Mouse (Mus musculus) embryonic facial prominence, embryonic 11.5 days (tissue): ENCODE measurements at regions not wholly inside any gene's neighbourhood (a gene's known extent, or its start where the extent isn't known, plus 50 kb on each side); places are given as distances from the start of the nearest gene placed in this dataset.

Experiments used
- ATAC-seq: fragments of 200-750 bp; cut with Nextera tagmentation; replicated peaks from 2 replicates; pipeline ENCODE4 v1.8.0; 2017; ENCODE audit warnings: low read depth; ENCODE audit not compliant: insufficient number of reproducible peaks, low FRiP score, low TSS enrichment
- DNase-seq: peaks from one replicate; pipeline ENCODE4 v3.0.0-alpha.2; 2015; ENCODE audit warnings: low spot score
- H3K27ac ChIP-seq: fragments of 300-500 bp; sonication (generic); replicated peaks from 2 replicates; pipeline ENCODE4 v1.5.1; 2014; ENCODE audit warnings: mild to moderate bottlenecking, low read depth, low read length, control low read depth
- H3K27me3 ChIP-seq: fragments of 300-500 bp; sonication (generic); 2 replicates; pipeline ENCODE4 v1.6.1; 2014; ENCODE audit warnings: mild to moderate bottlenecking, low read length, moderate library complexity, mixed read lengths; ENCODE audit not compliant: control insufficient read depth, insufficient read depth
- H3K36me3 ChIP-seq: fragments of 300-500 bp; sonication (generic); replicated peaks from 2 replicates; pipeline ENCODE4 v1.6.1; 2014; ENCODE audit warnings: low read depth, mild to moderate bottlenecking, low read length, moderate library complexity, mixed read lengths; ENCODE audit not compliant: control insufficient read depth, insufficient read depth
- H3K4me1 ChIP-seq: fragments of 300-500 bp; sonication (generic); 2 replicates; pipeline ENCODE4 v1.6.1; 2014; ENCODE audit warnings: low read length, mixed read lengths; ENCODE audit not compliant: control insufficient read depth, insufficient read depth
- H3K4me2 ChIP-seq: fragments of 300-500 bp; sonication (generic); 2 replicates; pipeline ENCODE4 v1.6.1; 2014; ENCODE audit warnings: low read depth, mild to moderate bottlenecking, control low read depth, low read length, moderate library complexity
- H3K4me3 ChIP-seq: fragments of 300-500 bp; sonication (generic); 2 replicates; pipeline ENCODE4 v1.5.1; 2014; ENCODE audit warnings: low read depth, low read length, control low read depth
- H3K9ac ChIP-seq: fragments of 300-500 bp; sonication (generic); replicated peaks from 2 replicates; pipeline ENCODE4 v1.6.1; 2014; ENCODE audit warnings: mild to moderate bottlenecking, control low read depth, low read length
- H3K9me3 ChIP-seq: fragments of 300-500 bp; sonication (generic); replicated peaks from 2 replicates; pipeline ENCODE4 v1.6.1; 2016; ENCODE audit warnings: mild to moderate bottlenecking, low read length, inconsistent platforms, mixed read lengths; ENCODE audit not compliant: control insufficient read depth
- WGBS: fragments of 180-500 bp; shearing (Covaris S2); extraction: QIAGEN DNeasy Blood & Tissue Kit; methylation state at CpG from one replicate; pipeline ENCODE4 v1.1.7; 2014; 5-methylcytosine and 5-hydroxymethylcytosine counted together

GRCm38 (mm10) chr8:11145251-11145650 lies 137.0 kb upstream of the Irs2 start:
- Histone ChIP-seq H3K27me3 (no peaks in the 10 kb centered on the region), H3K9me3 (no peaks in the 10 kb centered on the region), H3K4me1 (no peaks in the 10 kb centered on the region), H3K27ac (no peak overlapping the region), H3K4me3 (no peak overlapping the region), H3K9ac (no peak overlapping the region), H3K4me2 (no peak overlapping the region), H3K36me3 (no peaks in the 10 kb centered on the region)
- DNase-seq (no peak), ATAC-seq (no peak)
- 84% methylated on average over 3 of the region's 3 CpGs for WGBS

GRCm38 (mm10) chr8:11140566-11140965 lies 132.3 kb upstream of the Irs2 start:
- no peak for ATAC-seq
- Histone ChIP-seq H3K4me3 (no peak overlapping the region), H3K4me1 (no peaks in the 10 kb centered on the region), H3K27me3 (no peaks in the 10 kb centered on the region), H3K9ac (no peak overlapping the region), H3K9me3 (no peaks in the 10 kb centered on the region), H3K27ac (no peak overlapping the region), H3K36me3 (no peaks in the 10 kb centered on the region), H3K4me2 (no peak overlapping the region)
- no peak for DNase-seq
- 92% methylated on average over 1 of the region's 1 CpGs for WGBS

GRCm38 (mm10) chr8:11139294-11139693 lies 131.0 kb upstream of the Irs2 start:
- 85% methylated on average over 2 of the region's 2 CpGs for WGBS
- Histone ChIP-seq H3K4me1 (no peaks in the 10 kb centered on the region), H3K9ac (no peak overlapping the region), H3K4me3 (no peak overlapping the region), H3K36me3 (no peaks in the 10 kb centered on the region), H3K27me3 (no peaks in the 10 kb centered on the region), H3K9me3 (no peaks in the 10 kb centered on the region), H3K27ac (no peak overlapping the region), H3K4me2 (no peak overlapping the region)
- no peak for ATAC-seq
- no peak for DNase-seq

- Histone ChIP-seq H3K4me3 (no peak overlapping the region), H3K27ac (no peak overlapping the region), H3K9ac (no peak overlapping the region), H3K36me3 (no peaks in the 10 kb centered on the region), H3K4me1 (no peaks in the 10 kb centered on the region), H3K9me3 (no peaks in the 10 kb centered on the region), H3K27me3 (no peaks in the 10 kb centered on the region), H3K4me2 (no peak overlapping the region)
- 92% methylated on average over 5 of the region's 5 CpGs for WGBS
- ATAC-seq (no peak), DNase-seq (no peak)
Measured at GRCm38 (mm10) chr8:11138302-11139020, 130.2 kb upstream of the Irs2 start.

GRCm38 (mm10) chr8:11136566-11136965 lies 128.3 kb upstream of the Irs2 start:
- Histone ChIP-seq H3K9ac (no peak overlapping the region), H3K36me3 (no peaks in the 10 kb centered on the region), H3K27me3 (no peaks in the 10 kb centered on the region), H3K9me3 (no peaks in the 10 kb centered on the region), H3K27ac (no peak overlapping the region), H3K4me2 (no peak overlapping the region), H3K4me3 (no peak overlapping the region), H3K4me1 (no peaks in the 10 kb centered on the region)
- DNase-seq (no peak), ATAC-seq (no peak)
- 72% methylated on average over 4 of the region's 4 CpGs for WGBS

GRCm38 (mm10) chr8:11135135-11135534 lies 126.9 kb upstream of the Irs2 start:
- DNase-seq (peak; percentile 67), ATAC-seq (peak; percentile 67; the same call in 1 of the 2 replicates)
- no peaks in the 10 kb centered on the region for H3K4me1 ChIP-seq
- no peak overlapping the region for H3K9ac ChIP-seq
- WGBS, result 78% methylated on average over 11 of the region's 11 CpGs
- H3K27me3 ChIP-seq, result no peaks in the 10 kb centered on the region
- no peak overlapping the region for H3K4me3 ChIP-seq
- no peak overlapping the region for H3K4me2 ChIP-seq
- no peaks in the 10 kb centered on the region for H3K36me3 ChIP-seq
- no peaks in the 10 kb centered on the region for H3K9me3 ChIP-seq
- no peak overlapping the region for H3K27ac ChIP-seq

GRCm38 (mm10) chr8:11134562-11134961 lies 126.3 kb upstream of the Irs2 start:
- Histone ChIP-seq H3K4me2 (no peak overlapping the region), H3K4me1 (no peaks in the 10 kb centered on the region), H3K36me3 (no peaks in the 10 kb centered on the region), H3K4me3 (no peak overlapping the region), H3K27me3 (no peaks in the 10 kb centered on the region), H3K9ac (no peak overlapping the region), H3K27ac (no peak overlapping the region), H3K9me3 (no peaks in the 10 kb centered on the region)
- 87% methylated on average over 4 of the region's 4 CpGs for WGBS
- ATAC-seq, result no peak
- no peak for DNase-seq

- Histone ChIP-seq H3K27me3 (no peaks in the 10 kb centered on the region), H3K4me1 (no peaks in the 10 kb centered on the region), H3K9me3 (no peaks in the 10 kb centered on the region), H3K9ac (no peak overlapping the region), H3K4me3 (no peak overlapping the region), H3K36me3 (no peaks in the 10 kb centered on the region), H3K27ac (no peak overlapping the region), H3K4me2 (no peak overlapping the region)
- ATAC-seq, result no peak
- DNase-seq, result no peak
- WGBS, result 56% methylated on average over 5 of the region's 5 CpGs
Measured at GRCm38 (mm10) chr8:11119030-11119634, 110.9 kb upstream of the Irs2 start.
